Mouse (Mus musculus) liver, embryonic 14.5 days (tissue): Measurements from ENCODE around the gene Bcl10. TPM values are rescaled to one million over a fixed set of nuclear protein-coding genes. Genes with fewer than 3 reads are reported as not detected.
"Not testable (repeated sequence)": the region's sequence is repeated elsewhere in the genome, so short reads cannot be mapped to it uniquely, and the experiment has no call there.

Experiments used
- ATAC-seq: fragments of 200-750 bp; cut with Nextera tagmentation; 2 replicates; pipeline ENCODE4 v1.8.0; 2017; ENCODE audit warnings: moderate number of reproducible peaks, mild to moderate bottlenecking, moderate library complexity; ENCODE audit not compliant: insufficient read depth
- DNase-seq, 3 experiments: peaks; one replicate each; pipeline ENCODE4 v3.0.0-alpha.2; 2012 to 2013; ENCODE audit warnings: low read depth in 3 of 3, low spot score in 3 of 3
- H3K27ac ChIP-seq: fragments of 300-500 bp; sonication (generic); 2 replicates; pipeline ENCODE4 v1.5.1; 2014; ENCODE audit warnings: moderate library complexity, mild to moderate bottlenecking, control low read depth, inconsistent platforms
- H3K27me3 ChIP-seq: fragments of 300-500 bp; sonication (generic); 2 replicates; pipeline ENCODE4 v1.6.1; 2014; ENCODE audit warnings: mild to moderate bottlenecking, low read length, moderate library complexity; ENCODE audit not compliant: control insufficient read depth, insufficient read depth
- H3K36me3 ChIP-seq: fragments of 300-500 bp; sonication (generic); replicated peaks from 2 replicates; pipeline ENCODE4 v1.6.1; 2014; ENCODE audit warnings: low read depth; ENCODE audit not compliant: control insufficient read depth, insufficient read depth
- H3K4me1 ChIP-seq, 2 experiments: fragments of 200-500 bp in 1 of 2; fragments of 300-500 bp in 1 of 2; sonication (generic) in 1 of 2; replicated peaks; 2 replicates each; pipeline ENCODE4 v1.6.1; 2012 to 2014; ENCODE audit warnings: antibody characterized with exemption in 1 of 2, inconsistent platforms in 1 of 2, low read length in 1 of 2; ENCODE audit not compliant: control insufficient read depth in 2 of 2, insufficient read depth in 2 of 2
- H3K4me2 ChIP-seq: fragments of 300-500 bp; sonication (generic); 2 replicates; pipeline ENCODE4 v1.6.1; 2014; ENCODE audit warnings: low read depth, mild to moderate bottlenecking, control low read depth, moderate library complexity
- H3K4me3 ChIP-seq, 2 experiments: fragments of 200-500 bp in 1 of 2; fragments of 300-500 bp in 1 of 2; sonication (generic) in 1 of 2; 2 replicates each; pipeline ENCODE4 v1.5.1; 2012 to 2014; ENCODE audit warnings: low read depth in 2 of 2, low read length in 2 of 2, mild to moderate bottlenecking in 2 of 2, control low read depth in 1 of 2, inconsistent platforms in 1 of 2, moderate library complexity in 1 of 2; ENCODE audit not compliant: insufficient read depth in 1 of 2
- H3K9ac ChIP-seq: fragments of 300-500 bp; sonication (generic); replicated peaks from 2 replicates; pipeline ENCODE4 v1.6.1; 2014; ENCODE audit warnings: mild to moderate bottlenecking, control low read depth, moderate library complexity
- H3K9me3 ChIP-seq: fragments of 300-500 bp; sonication (generic); 2 replicates; pipeline ENCODE4 v1.6.1; 2016; ENCODE audit warnings: low read length, mixed read lengths; ENCODE audit not compliant: control insufficient read depth
- CTCF ChIP-seq: IDR thresholded peaks from 2 replicates; pipeline ENCODE4 v1.5.1; 2016; ENCODE audit warnings: antibody characterized with exemption, low read depth, control low read depth
- EP300 ChIP-seq: IDR thresholded peaks from 2 replicates; pipeline ENCODE4 v1.6.1; 2016; ENCODE audit warnings: antibody characterized with exemption, low read depth
- WGBS: fragments of 180-500 bp; shearing (Covaris S2); extraction: QIAGEN DNeasy Blood & Tissue Kit; methylation state at CpG from one replicate; pipeline ENCODE4 v1.1.7; 2014; ENCODE audit not compliant: insufficient replicate concordance; 5-methylcytosine and 5-hydroxymethylcytosine counted together
- polyA plus RNA-seq, 2 experiments: library from polyadenylated mRNA; depleted of rRNA in 1 of 2; stranded (reverse) in 1 of 2; unstranded in 1 of 2; fragments of >200 nt; fragmentation: Nextera tagmentation in 1 of 2; extraction: Ambion mirVana in 1 of 2; gene quantifications; 2 replicates each; pipeline versions ENCODE4 v1.2.1 to v1.2.3; 2012 to 2014

Bcl10 gene
- 5.8 and 7.4 TPM in 2 replicates for polyA plus RNA-seq (2012; rRNA removed)
- polyA plus RNA-seq (2014; fragmentation: Nextera tagmentation; extraction: Ambion mirVana) = 16.5 and 18.5 TPM in 2 replicates

GRCm38 (mm10) chr3:145922019-145922854 is at the start of gene Bcl10:
Bcl10 (plus strand) TSS chr3:145922804.
- TF ChIP-seq EP300 (no peak), CTCF (no peak)
- peak within 1 kb of the TSS; percentile 64 for H3K9ac ChIP-seq
- H3K4me2 ChIP-seq = peak within 1 kb of the TSS; percentile 87
- WGBS = 45% methylated on average over 11 of the region's 11 CpGs
- DNase-seq = no peak
- no peak for ATAC-seq
- H3K27me3 ChIP-seq = no peaks in the 10 kb centered on the region
- H3K4me1 ChIP-seq = peaks cover 17 to 21% of the 10 kb centered on the region in 2 experiments
- peak within 1 kb of the TSS; percentile 77 for H3K27ac ChIP-seq
- H3K36me3 ChIP-seq = no peaks in the 10 kb centered on the region
- H3K4me3 ChIP-seq = peak within 1 kb of the TSS; percentile 55 to 61
- H3K9me3 ChIP-seq = no peaks in the 10 kb centered on the region; the same call in 1 of the 2 replicates

- Histone ChIP-seq H3K9ac (no peak overlapping the region), H3K27me3 (no peaks in the 10 kb centered on the region), H3K4me3 (no peak overlapping the region), H3K4me2 (no peak overlapping the region), H3K27ac (no peak overlapping the region), H3K9me3 (no peaks in the 10 kb centered on the region), H3K36me3 (no peaks in the 10 kb centered on the region), H3K4me1 (no peaks in the 10 kb centered on the region)
- no peak for DNase-seq
- 72% methylated on average over 1 of the region's 1 CpGs for WGBS
- TF ChIP-seq EP300 = no peak
- TF ChIP-seq CTCF = no peak
- no peak for ATAC-seq
Observed at GRCm38 (mm10) chr3:145873271-145873670, 49.3 kb upstream of the Bcl10 start.

- Histone ChIP-seq H3K4me2 (no peak overlapping the region), H3K27me3 (no peaks in the 10 kb centered on the region), H3K9ac (no peak overlapping the region), H3K9me3 (no peaks in the 10 kb centered on the region), H3K36me3 (no peaks in the 10 kb centered on the region), H3K4me1 (no peaks in the 10 kb centered on the region), H3K27ac (no peak overlapping the region), H3K4me3 (no peak overlapping the region)
- TF ChIP-seq CTCF (no peak), EP300 (no peak)
- 57% methylated on average over 4 of the region's 4 CpGs for WGBS
- DNase-seq (no peak), ATAC-seq (no peak)
Observed at GRCm38 (mm10) chr3:145874126-145874525, 48.5 kb upstream of the Bcl10 start.

GRCm38 (mm10) chr3:145876120-145876519 is 46.5 kb upstream of the Bcl10 start:
- no peaks in the 10 kb centered on the region for H3K4me1 ChIP-seq
- no peaks in the 10 kb centered on the region for H3K27me3 ChIP-seq
- H3K4me3 ChIP-seq = no peak overlapping the region
- no peaks in the 10 kb centered on the region for H3K9me3 ChIP-seq
- H3K27ac ChIP-seq = no peak overlapping the region
- DNase-seq (no peak), ATAC-seq (no peak)
- WGBS = 59% methylated on average over 11 of the region's 11 CpGs
- no peaks in the 10 kb centered on the region for H3K36me3 ChIP-seq
- TF ChIP-seq EP300 = no peak
- no peak for TF ChIP-seq CTCF
- no peak overlapping the region for H3K9ac ChIP-seq
- H3K4me2 ChIP-seq = no peak overlapping the region

GRCm38 (mm10) chr3:145878867-145879266 is 43.7 kb upstream of the Bcl10 start:
- WGBS = 76% methylated on average over 12 of the region's 14 CpGs

More at GRCm38 (mm10) chr3:145878867-145879266, 43.7 kb upstream of the Bcl10 start:
- H3K4me3 ChIP-seq, ATAC-seq, H3K27ac ChIP-seq, H3K27me3 ChIP-seq, DNase-seq, H3K4me2 ChIP-seq, H3K9ac ChIP-seq, H3K4me1 ChIP-seq, H3K9me3 ChIP-seq, H3K36me3 ChIP-seq: not testable (repeated sequence)
